Comparison of ENCODE assay signal across 16 mouse cellular contexts in genomic region chr13:101751816-101752215, GRCm38 (mm10).
"Had no signal": no experiment of that assay in that cellular context is flagged by ENCODE, and none has a peak within 500 bp of the region (broad histone marks: within the 10 kb centered on the region; RNA-seq: fewer than 3 reads in every experiment).

No protein-coding gene starts in this region.

- H3K9me3 ChIP-seq: kidney, embryonic 15.5 days; limb, embryonic 10.5 days; limb, embryonic 13.5 days; liver, embryonic 12.5 days; liver, embryonic 15.5 days; lung, embryonic 15.5 days had no signal

- H3K4me3 ChIP-seq: kidney, embryonic 15.5 days; limb, embryonic 10.5 days; limb, embryonic 13.5 days; liver, embryonic 12.5 days; liver, embryonic 15.5 days; lung, embryonic 15.5 days had no signal

- DNase-seq: kidney, adult 2 months; kidney, postnatal 10 days; kidney, postnatal 36 days; liver; lung, adult 18-20 months; lung, postnatal 10 days; lung, postnatal 36 days; midbrain, embryonic 14.5 days; thymus, postnatal 25 days had no signal

- H3K27me3 ChIP-seq: kidney, embryonic 15.5 days; liver, embryonic 12.5 days; liver, embryonic 15.5 days; lung, embryonic 15.5 days had no signal

- H3K27ac ChIP-seq: kidney, embryonic 15.5 days; limb, embryonic 10.5 days; limb, embryonic 13.5 days; liver, embryonic 12.5 days; liver, embryonic 15.5 days; lung, embryonic 15.5 days had no signal

- H3K9ac ChIP-seq: kidney, embryonic 15.5 days; limb, embryonic 13.5 days; liver, embryonic 12.5 days; liver, embryonic 15.5 days; lung, embryonic 15.5 days had no signal

- H3K4me2 ChIP-seq: kidney, embryonic 15.5 days; limb, embryonic 13.5 days; liver, embryonic 12.5 days; liver, embryonic 15.5 days; lung, embryonic 15.5 days; midbrain, embryonic 11.5 days had no signal

- ATAC-seq: liver, embryonic 12.5 days had no signal
